8 mouse cellular contexts compared by ENCODE assay signal in the genomic region with DNA sequence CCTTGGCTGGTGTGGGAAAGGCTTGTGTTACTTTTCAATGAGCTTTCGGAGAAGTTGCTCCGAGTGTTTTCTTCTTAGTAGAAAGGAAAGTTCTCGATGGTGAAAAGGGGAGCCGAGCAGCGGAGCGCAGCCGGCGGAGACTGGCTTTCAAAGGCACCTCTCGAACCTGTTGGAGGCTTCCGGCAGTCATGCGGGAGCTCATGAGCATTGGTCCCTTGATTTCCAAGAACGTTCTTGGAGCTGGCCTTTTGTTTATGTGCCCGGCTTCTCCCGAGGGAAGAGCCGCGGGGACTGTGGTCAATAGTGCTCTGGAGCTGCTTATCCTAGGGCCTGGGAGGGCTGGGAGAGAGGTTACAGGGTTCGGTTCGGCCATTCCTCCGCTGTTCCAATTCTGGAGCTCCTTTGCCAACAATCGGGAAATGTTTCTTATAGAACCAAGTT. TPM values are rescaled to one million over a fixed set of nuclear protein-coding genes. Genes with fewer than 3 reads are reported as not detected.
DNase-seq lines count a peak whose midpoint lies in the region; ATAC-seq and TF ChIP-seq lines count a peak whose summit lies in the region.

No protein-coding gene starts in this region.

- TF ChIP-seq POLR2A in brain, embryonic 14.5 days (IDR thresholded peaks at IDR 0.05; ENCODE audit: borderline replicate concordance, extremely low read depth, insufficient read depth, insufficient read length, poor library complexity, severe bottlenecking): no peak

- H3K27me3 ChIP-seq in heart, embryonic 12.5 days (replicated peaks): peaks cover 39% of the 10 kb centered on the region
- H3K27me3 ChIP-seq in limb, embryonic 12.5 days: peaks cover 64% of the 10 kb centered on the region
- H3K27me3 ChIP-seq in splenic B cell, adult 2 months (ENCODE audit: control insufficient read depth, insufficient read depth, low read length, poor library complexity, severe bottlenecking): no peaks in the 10 kb centered on the region; the same call in 1 of the 2 replicates

- peaks cover 38% of the 10 kb centered on the region for H3K4me1 ChIP-seq in heart, embryonic 12.5 days (replicated peaks)
- H3K4me1 ChIP-seq in limb, embryonic 12.5 days (replicated peaks): peaks cover 48% of the 10 kb centered on the region

- peak overlapping the region; percentile 74 for H3K9ac ChIP-seq in heart, embryonic 12.5 days
- H3K9ac ChIP-seq in limb, embryonic 12.5 days (replicated peaks): peak overlapping the region; percentile 32; the same call in 1 of the 2 replicates

- no peak for TF ChIP-seq CTCF in brain, embryonic 14.5 days (IDR thresholded peaks at IDR 0.05; ENCODE audit: borderline replicate concordance, extremely low read depth, insufficient read depth, insufficient read length)

- peak overlapping the region; percentile 99 for H3K4me2 ChIP-seq in heart, embryonic 12.5 days
- H3K4me2 ChIP-seq in limb, embryonic 12.5 days: peak overlapping the region; percentile 99

- H3K27ac ChIP-seq in heart, embryonic 12.5 days (ENCODE audit: poor library complexity, severe bottlenecking): no peak overlapping the region
- no peak overlapping the region for H3K27ac ChIP-seq in limb, embryonic 12.5 days

- peak overlapping the region; percentile 68 for H3K4me3 ChIP-seq in heart, embryonic 12.5 days
- peak overlapping the region; percentile 66 for H3K4me3 ChIP-seq in limb, embryonic 12.5 days (replicated peaks)

- ATAC-seq in heart, embryonic 12.5 days (ENCODE audit: insufficient number of reproducible peaks, low FRiP score): no peak
- no peak for ATAC-seq in limb, embryonic 12.5 days (ENCODE audit: insufficient number of reproducible peaks, insufficient read depth, low FRiP score, low TSS enrichment, low read depth)

- under 1% methylated on average over 20 of the region's 20 CpGs for WGBS in heart, embryonic 12.5 days
- WGBS in limb, embryonic 12.5 days: under 1% methylated on average over 20 of the region's 20 CpGs

- peak; percentile 26 to 30 for DNase-seq in right cerebral cortex, postnatal 10 days (ENCODE audit: low spot score in 2 of 2)
- no peak for DNase-seq in right cerebral cortex, postnatal 14 days
- DNase-seq in brain, embryonic 14.5 days (ENCODE audit: low read depth): peak; percentile 47
- peak; percentile 50 for DNase-seq in splenic B cell, adult 2 months (ENCODE audit: low read depth, low spot score)
- DNase-seq in gastrocnemius, adult 8-10 months (ENCODE audit: low spot score in 2 of 2): no peak
- no peak for DNase-seq in urinary bladder, postnatal 14 days (ENCODE audit: low spot score)

- no peaks in the 10 kb centered on the region for H3K9me3 ChIP-seq in heart, embryonic 12.5 days (replicated peaks)
- H3K9me3 ChIP-seq in limb, embryonic 12.5 days: no peaks in the 10 kb centered on the region

- no peaks in the 10 kb centered on the region for H3K36me3 ChIP-seq in heart, embryonic 12.5 days
- no peaks in the 10 kb centered on the region for H3K36me3 ChIP-seq in limb, embryonic 12.5 days
- no peaks in the 10 kb centered on the region for H3K36me3 ChIP-seq in splenic B cell, adult 2 months (ENCODE audit: control insufficient read depth, insufficient read depth, low read length, poor library complexity, severe bottlenecking)

RNA-seq across cellular contexts. Expression of gene Nr4a3, which starts 1.5 kb away (rescaled TPM):
- polyA plus RNA-seq in brain, embryonic 14.5 days (2012; rRNA removed): 5.7 and 6.5 TPM in 2 replicates
- 0.26 and 0.31 TPM in 2 replicates for polyA plus RNA-seq in heart, embryonic 12.5 days (2016; fragmentation: Nextera tagmentation; extraction: Ambion mirVana)
- polyA plus RNA-seq in limb, embryonic 12.5 days (2016; fragmentation: Nextera tagmentation; extraction: Ambion mirVana): 0.11 and 0.28 TPM in 2 replicates
- total RNA-seq in gastrocnemius, adult 8-10 months (2022): 10 to 100 TPM in 2 of 4 experiments, 1 to 10 TPM in 2; 4.8 to 25.3 (median 10.3) TPM

Comparison
In these comparisons a context has a peak if more than half of its experiments do, and no peak if none do; other contexts are left out.
1. DNase-seq: peak in right cerebral cortex, postnatal 10 days (2 of 2), brain, embryonic 14.5 days (single experiment) and splenic B cell, adult 2 months (single experiment); none in right cerebral cortex, postnatal 14 days (single experiment), gastrocnemius, adult 8-10 months (0 of 2) and urinary bladder, postnatal 14 days (single experiment).